8 mouse cellular contexts compared by ENCODE assay signal in the genomic region with DNA sequence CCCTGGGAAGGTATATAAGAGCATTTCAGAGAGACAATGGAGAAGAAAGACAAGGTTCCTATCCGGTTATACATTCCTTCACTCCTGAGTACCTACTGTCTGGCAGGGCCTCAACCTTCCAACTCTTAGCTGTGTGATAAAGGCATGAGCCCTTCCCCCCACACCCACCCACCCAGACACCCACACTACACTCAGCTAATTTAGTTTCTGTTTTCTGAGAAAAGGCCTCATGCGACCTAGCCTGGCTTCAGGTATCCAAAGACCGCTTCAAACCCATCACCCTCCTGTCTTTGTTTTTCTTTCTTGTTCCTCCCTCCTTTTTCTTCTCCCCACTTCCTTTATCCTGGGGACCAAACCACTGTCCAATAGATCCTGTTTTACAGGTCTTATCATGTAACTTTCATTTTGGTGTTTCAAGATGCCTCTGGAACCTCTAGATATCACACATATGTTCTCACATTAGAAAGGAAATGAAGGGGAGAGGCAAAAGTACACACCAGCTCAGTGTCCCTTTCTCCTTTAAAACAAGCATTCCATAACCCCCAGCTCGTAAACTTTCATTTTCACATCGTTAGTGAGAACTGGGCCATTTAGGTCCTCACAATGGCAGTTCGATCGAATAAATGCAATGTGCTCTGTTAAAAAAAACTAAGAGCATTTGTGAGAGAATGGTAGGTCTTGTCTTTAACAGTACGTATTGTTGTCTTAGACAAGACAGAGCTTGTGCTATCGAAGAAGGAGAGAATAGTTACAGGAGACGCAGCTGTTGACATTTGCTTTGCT. TPM values are rescaled to one million over a fixed set of nuclear protein-coding genes. Genes with fewer than 3 reads are reported as not detected.
DNase-seq lines count a peak whose midpoint lies in the region; ATAC-seq and TF ChIP-seq lines count a peak whose summit lies in the region.

No protein-coding gene starts in this region.

- no peaks in the 10 kb centered on the region for H3K27me3 ChIP-seq in kidney, adult 2 months (replicated peaks; ENCODE audit: control insufficient read depth, insufficient read depth, low read length)
- no peaks in the 10 kb centered on the region for H3K27me3 ChIP-seq in hindbrain, embryonic 15.5 days
- H3K27me3 ChIP-seq in midbrain, embryonic 12.5 days, result no peaks in the 10 kb centered on the region

- WGBS in kidney, adult 2 months, result 76% methylated on average over 10 of the region's 10 CpGs
- WGBS in hindbrain, embryonic 15.5 days, result 88% methylated on average over 10 of the region's 10 CpGs
- WGBS in midbrain, embryonic 12.5 days, result 89% methylated on average over 10 of the region's 10 CpGs

- H3K36me3 ChIP-seq in kidney, adult 2 months (ENCODE audit: control insufficient read depth, insufficient read depth, low read length), result no peaks in the 10 kb centered on the region
- no peaks in the 10 kb centered on the region for H3K36me3 ChIP-seq in hindbrain, embryonic 15.5 days
- no peaks in the 10 kb centered on the region for H3K36me3 ChIP-seq in midbrain, embryonic 12.5 days

- peak overlapping the region; percentile 43; the same call in 1 of the 2 replicates for H3K27ac ChIP-seq in kidney, adult 2 months (ENCODE audit: insufficient read depth, low read depth, low read length)
- H3K27ac ChIP-seq in hindbrain, embryonic 15.5 days (replicated peaks), result peak overlapping the region; percentile 99
- H3K27ac ChIP-seq in midbrain, embryonic 12.5 days (replicated peaks), result peak overlapping the region; percentile 39; the same call in 1 of the 2 replicates

- H3K4me3 ChIP-seq in kidney, adult 2 months (ENCODE audit: insufficient read depth, low read depth, low read length), result no peak overlapping the region
- peak overlapping the region; percentile 94; the same call in 1 of the 2 replicates for H3K4me3 ChIP-seq in hindbrain, embryonic 15.5 days
- no peak overlapping the region for H3K4me3 ChIP-seq in midbrain, embryonic 12.5 days

- peak overlapping the region; percentile 82 for H3K4me2 ChIP-seq in hindbrain, embryonic 15.5 days
- H3K4me2 ChIP-seq in midbrain, embryonic 12.5 days (replicated peaks), result peak overlapping the region; percentile 47

- no peak for ATAC-seq in hindbrain, embryonic 15.5 days (ENCODE audit: low FRiP score, low read depth)
- ATAC-seq in midbrain, embryonic 12.5 days (ENCODE audit: low FRiP score, low read depth), result peak; percentile 0; the same call in 1 of the 2 replicates
- no peak for ATAC-seq in cerebellum, adult (ENCODE audit: insufficient number of reproducible peaks, low FRiP score, low TSS enrichment)

- H3K9me3 ChIP-seq in hindbrain, embryonic 15.5 days, result no peaks in the 10 kb centered on the region
- H3K9me3 ChIP-seq in midbrain, embryonic 12.5 days, result no peaks in the 10 kb centered on the region

- H3K4me1 ChIP-seq in kidney, adult 2 months (ENCODE audit: control insufficient read depth, insufficient read depth, low read length), result peaks cover 15% of the 10 kb centered on the region
- peaks cover 30% of the 10 kb centered on the region for H3K4me1 ChIP-seq in hindbrain, embryonic 15.5 days (replicated peaks)
- H3K4me1 ChIP-seq in midbrain, embryonic 12.5 days, result peaks cover 19% of the 10 kb centered on the region

- no peak for TF ChIP-seq CTCF in kidney, adult 2 months (conservative IDR thresholded peaks at IDR 0.05; ENCODE audit: insufficient read depth, insufficient read length, low read depth, low read length)

- DNase-seq in kidney, adult 2 months, result no peak
- no peak for DNase-seq in kidney, postnatal 10 days
- peak; percentile 25 for DNase-seq in c-Kit-negative CD71-positive TER-119-positive erythroid progenitor cells, embryonic 14.5 days (ENCODE audit: low read depth, low spot score)
- DNase-seq in left cerebral cortex, postnatal 4 days, result no peak
- no peak for DNase-seq in thymus, postnatal 0 days (ENCODE audit: low spot score)

- no peak overlapping the region for H3K9ac ChIP-seq in hindbrain, embryonic 15.5 days
- H3K9ac ChIP-seq in midbrain, embryonic 12.5 days (replicated peaks), result no peak overlapping the region

- intact Hi-C loops in left cerebral cortex, postnatal 4 days (cut with DNase I), result no loop called here

- no peak for TF ChIP-seq POLR2A in kidney, adult 2 months (IDR thresholded peaks at IDR 0.05; ENCODE audit: low read depth, low read length)

RNA-seq across cellular contexts. Expression of a gene that starts 1.1 kb away (rescaled TPM):
- polyA plus RNA-seq in kidney, adult 2 months (2012; rRNA removed), result 15.9 and 23.8 TPM in 2 replicates
- 111 and 112 TPM in 2 replicates for polyA plus RNA-seq in hindbrain, embryonic 15.5 days (2015; fragmentation: Nextera tagmentation; extraction: Ambion mirVana)
- polyA plus RNA-seq in midbrain, embryonic 12.5 days (2016; fragmentation: Nextera tagmentation; extraction: Ambion mirVana), result 94.2 and 98.4 TPM in 2 replicates
- total RNA-seq in left cerebral cortex, postnatal 4 days (2021), result 100 to 1,000 TPM; 179 to 208 TPM
- polyA plus RNA-seq in thymus, postnatal 0 days (2015; fragmentation: Nextera tagmentation; extraction: Ambion mirVana), result 158 and 162 TPM in 2 replicates

RNA-seq across cellular contexts. Expression of a gene that starts 39.5 kb away (rescaled TPM):
- 3.0 and 4.3 TPM in 2 replicates for polyA plus RNA-seq in kidney, adult 2 months (2012; rRNA removed)
- 0.13 and 0.16 TPM in 2 replicates for polyA plus RNA-seq in hindbrain, embryonic 15.5 days (2015; fragmentation: Nextera tagmentation; extraction: Ambion mirVana)
- polyA plus RNA-seq in midbrain, embryonic 12.5 days (2016; fragmentation: Nextera tagmentation; extraction: Ambion mirVana), result 0.09 TPM in 1 of 2 replicates, not detected in the other
- 1 to 10 TPM in 1 of 2 experiments, under 1 TPM in 1; 0.62 to 1.0 TPM for total RNA-seq in left cerebral cortex, postnatal 4 days (2021)
- polyA plus RNA-seq in thymus, postnatal 0 days (2015; fragmentation: Nextera tagmentation; extraction: Ambion mirVana), result 0.65 and 0.68 TPM in 2 replicates

Comparison
In these comparisons a context has a peak if more than half of its experiments do, and no peak if none do; other contexts are left out.
1. H3K27ac ChIP-seq: peak in every context shown above with its lines; median percentile 99 in hindbrain, embryonic 15.5 days; 43 in kidney, adult 2 months; 39 in midbrain, embryonic 12.5 days.